Mouse (Mus musculus) liver, embryonic 14 days (tissue): ENCODE results near the gene Pdzd4. TPM values are rescaled to one million over a fixed set of nuclear protein-coding genes. Genes with fewer than 3 reads are reported as not detected.

Experiments
- polyA plus RNA-seq: library from polyadenylated mRNA; depleted of rRNA; stranded (reverse); fragments of >200 nt; gene quantifications from 2 replicates; pipeline ENCODE4 v1.2.3, GENCODE M21; 2012; rRNA removed

The Pdzd4 gene
- polyA plus RNA-seq, result 0.24 and 0.40 TPM in 2 replicates

DNA sequence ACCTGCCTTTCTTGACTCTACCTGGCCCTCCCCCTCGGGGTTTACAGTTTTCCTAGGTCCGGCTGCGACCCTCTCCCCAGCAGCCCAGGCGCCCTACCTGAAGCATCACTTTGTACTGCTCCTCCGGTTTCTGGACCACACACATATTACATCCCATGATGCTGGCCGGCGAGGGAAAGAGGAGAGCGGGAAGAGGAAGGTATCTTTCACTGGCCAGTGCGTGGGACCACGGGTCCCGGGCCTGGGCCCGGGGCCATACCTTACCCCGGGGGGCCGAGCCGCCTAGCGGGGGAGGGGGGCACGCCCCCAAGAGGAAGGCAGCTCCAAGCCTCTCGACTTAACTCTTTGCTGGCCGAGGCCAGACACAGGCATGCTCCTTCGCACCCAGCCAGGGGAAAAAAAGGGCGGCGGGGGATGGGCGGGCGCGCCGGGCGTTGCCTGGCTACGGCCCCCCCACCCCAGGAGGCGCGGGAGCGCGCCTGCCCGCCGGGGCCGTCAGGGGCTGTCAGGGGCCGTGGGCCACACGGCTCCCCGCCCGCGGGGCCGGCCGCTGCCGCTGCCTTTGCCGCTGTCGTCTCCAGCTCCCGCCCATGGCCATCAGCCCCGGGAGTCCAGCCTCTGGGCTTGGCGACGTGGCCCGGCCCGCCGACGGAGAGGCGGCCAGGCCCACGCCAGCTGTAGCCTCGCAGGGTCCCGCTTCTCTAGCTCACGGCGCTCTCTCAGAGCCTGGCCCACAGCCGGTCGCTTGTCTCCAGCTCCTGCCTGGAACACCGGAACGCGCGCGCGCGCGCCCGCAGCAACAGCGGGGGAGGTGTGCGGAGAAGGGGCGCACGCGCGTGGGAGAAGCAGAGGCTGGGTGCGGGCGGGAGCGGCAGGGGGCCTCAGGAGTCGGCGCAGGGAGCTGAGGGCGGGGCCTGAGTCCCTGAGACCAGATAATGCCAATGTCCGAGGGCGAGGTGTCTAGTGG, at the start of gene Pdzd4:
Gene Pdzd4, minus strand, starts transcription at position 785 of the 967 bp plus-strand sequence.

DNA sequence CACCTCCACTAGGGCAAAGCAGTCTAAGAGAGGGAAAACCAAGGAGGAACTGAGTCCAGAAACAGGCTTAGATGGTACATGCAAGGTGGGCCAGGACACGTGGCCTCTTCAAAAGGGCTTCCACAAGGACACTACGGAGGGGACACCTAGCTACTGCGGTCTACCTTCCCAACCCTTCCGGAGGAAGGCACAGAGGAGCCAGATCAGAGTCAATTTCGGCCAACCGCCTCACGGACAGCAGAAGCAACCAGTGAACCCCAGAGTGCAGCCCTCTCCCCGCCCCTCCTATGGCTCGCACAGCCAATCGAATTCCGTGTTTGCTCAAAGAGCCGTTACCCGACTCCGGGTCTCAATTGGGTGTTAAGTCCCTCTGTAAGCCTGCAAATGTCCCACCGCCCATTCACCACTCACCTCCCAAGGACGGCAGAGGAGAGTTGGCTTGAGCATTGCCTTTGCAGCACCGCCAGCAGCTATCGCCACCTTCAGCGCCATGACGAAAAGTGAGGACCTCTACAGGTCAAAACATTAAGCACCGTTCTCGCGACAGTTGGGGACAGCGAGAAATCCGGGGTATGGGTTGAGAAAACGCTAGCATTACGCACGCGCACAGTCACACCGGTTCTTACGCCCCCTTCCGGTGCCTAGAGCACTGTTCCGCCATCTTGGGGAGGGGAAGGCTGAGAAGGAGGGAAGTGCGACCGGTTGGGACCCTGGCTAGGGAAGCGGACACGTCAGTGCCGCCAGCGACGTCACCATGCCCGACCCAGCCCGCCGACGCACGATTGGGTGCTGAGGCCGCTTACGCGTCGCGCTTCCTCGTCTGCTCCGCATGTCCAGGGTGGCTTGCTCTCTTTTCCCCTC, 38.2 kb downstream of the Pdzd4 start, which contains the start of the genes Idh3g and Ssr4:
Gene Idh3g, minus strand, starts transcription at position 534 of the 861 bp plus-strand sequence.
Gene Ssr4, plus strand, starts transcription at position 665 of the 861 bp plus-strand sequence.

GRCm38 (mm10) chrX:73774168-73774760, 50.5 kb downstream of the Pdzd4 start, which contains the start of gene Srpk3:
Srpk3 (plus strand) TSS chrX:73774405.

DNA sequence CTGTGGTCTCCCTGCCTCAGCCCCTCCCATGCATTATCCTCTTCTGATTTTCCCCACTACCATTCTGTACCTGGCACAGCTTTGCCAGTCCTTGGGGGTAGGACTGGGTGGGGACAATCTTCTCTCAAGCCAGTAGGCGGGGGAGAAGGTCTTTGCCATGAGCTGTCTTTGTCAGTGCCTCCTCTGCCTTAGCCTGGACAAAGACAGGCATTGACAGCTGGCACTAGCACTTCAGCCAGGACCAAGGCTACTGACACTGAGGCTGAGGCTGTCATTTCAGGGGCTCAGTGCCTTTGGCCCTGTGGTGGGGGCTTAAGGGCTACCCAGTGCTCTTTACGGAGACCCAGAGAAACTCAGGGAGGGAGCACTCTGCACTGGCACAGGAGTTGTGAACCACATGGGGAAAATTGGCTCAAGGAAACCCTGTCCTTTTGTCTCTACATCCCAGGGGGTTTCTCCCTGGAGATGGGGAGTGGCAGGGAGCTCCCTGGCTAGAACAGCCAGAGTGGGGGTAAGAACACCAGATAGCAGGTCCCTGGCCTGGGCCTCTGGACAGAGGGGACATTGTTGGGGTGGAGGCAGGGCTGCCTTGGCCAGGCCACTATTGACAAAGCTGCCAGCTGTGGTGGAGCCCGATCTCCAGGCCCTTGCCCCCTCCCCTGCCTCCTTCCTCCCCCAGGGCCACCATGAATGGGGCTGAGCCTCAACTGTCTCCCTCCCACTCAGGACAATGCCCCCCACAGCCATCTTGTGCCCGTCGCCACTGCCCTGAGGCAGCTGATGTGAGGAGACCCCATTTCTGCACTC, 68.2 kb downstream of the Pdzd4 start, which contains the start of gene Plxnb3:
Gene Plxnb3, plus strand, starts transcription at position 757 of the 807 bp plus-strand sequence.

Other genes starting within 250 kb of the Pdzd4 start
- gene Dusp9, start 185.6 kb downstream of the Pdzd4 start, polyA plus RNA-seq, result 21.2 and 21.9 TPM in 2 replicates
- gene Pnck, start 164.9 kb downstream of the Pdzd4 start, polyA plus RNA-seq, result 0.71 and 0.77 TPM in 2 replicates
- gene Slc6a8, start 151.8 kb downstream of the Pdzd4 start, polyA plus RNA-seq, result 1.4 and 1.6 TPM in 2 replicates
- gene Bcap31, start 108.8 kb downstream of the Pdzd4 start, polyA plus RNA-seq, result 42.7 and 50.5 TPM in 2 replicates
- 4.8 and 6.1 TPM in 2 replicates for gene Abcd1, start 108.4 kb downstream of the Pdzd4 start, polyA plus RNA-seq
- 0.25 TPM in 2 replicates for gene Plxnb3, start 67.9 kb downstream of the Pdzd4 start, polyA plus RNA-seq
- gene Srpk3, start 50.6 kb downstream of the Pdzd4 start, polyA plus RNA-seq, result 0.03 and 1.0 TPM in 2 replicates
- gene Idh3g, start 38.1 kb downstream of the Pdzd4 start, polyA plus RNA-seq, result 132 and 146 TPM in 2 replicates
- 128 and 145 TPM in 2 replicates for gene Ssr4, start 37.9 kb downstream of the Pdzd4 start, polyA plus RNA-seq
- not detected in 2 replicates for gene Avpr2, start 67.1 kb upstream of the Pdzd4 start, polyA plus RNA-seq
- gene L1cam, start 71.1 kb upstream of the Pdzd4 start, polyA plus RNA-seq, result 0.21 and 0.28 TPM in 2 replicates
- 6.2 and 7.8 TPM in 2 replicates for gene Arhgap4, start 96.9 kb upstream of the Pdzd4 start, polyA plus RNA-seq
- 69.3 and 74.4 TPM in 2 replicates for gene Naa10, start 97.0 kb upstream of the Pdzd4 start, polyA plus RNA-seq
- gene Renbp, start 105.9 kb upstream of the Pdzd4 start, polyA plus RNA-seq, result 10.4 and 11.1 TPM in 2 replicates
- 25.5 and 32.4 TPM in 2 replicates for gene Hcfc1, start 141.4 kb upstream of the Pdzd4 start, polyA plus RNA-seq
- 20.0 and 22.1 TPM in 2 replicates for gene Irak1, start 198.9 kb upstream of the Pdzd4 start, polyA plus RNA-seq